Mouse (Mus musculus) midbrain, embryonic 10.5 days (tissue): ENCODE measurements at regions not wholly inside any gene's neighbourhood (a gene's known extent, or its start where the extent isn't known, plus 50 kb on each side); places are given as distances from the start of the nearest gene placed in this dataset.

ENCODE experiments used
- DNase-seq: peaks from one replicate; pipeline ENCODE4 v3.0.0-alpha.2; 2017; ENCODE audit warnings: low spot score
- H3K27ac ChIP-seq: fragments of 300-500 bp; sonication (generic); replicated peaks from 2 replicates; pipeline ENCODE4 v1.5.1; 2016; ENCODE audit warnings: mild to moderate bottlenecking
- H3K27me3 ChIP-seq: fragments of 300-500 bp; sonication (generic); 2 replicates; pipeline ENCODE4 v1.6.1; 2016; ENCODE audit warnings: low read depth, mild to moderate bottlenecking; ENCODE audit not compliant: poor library complexity, severe bottlenecking
- H3K36me3 ChIP-seq: fragments of 300-500 bp; sonication (generic); 2 replicates; pipeline ENCODE4 v1.6.1; 2016; ENCODE audit warnings: mild to moderate bottlenecking, moderate library complexity
- H3K4me1 ChIP-seq: fragments of 300-500 bp; sonication (generic); 2 replicates; pipeline ENCODE4 v1.6.1; 2016
- H3K4me3 ChIP-seq: fragments of 300-500 bp; sonication (generic); 2 replicates; pipeline ENCODE4 v1.5.1; 2016; ENCODE audit warnings: mild to moderate bottlenecking, moderate library complexity
- H3K9me3 ChIP-seq: fragments of 300-500 bp; sonication (generic); replicated peaks from 2 replicates; pipeline ENCODE4 v1.6.1; 2016; ENCODE audit warnings: mild to moderate bottlenecking
- WGBS: fragments of 180-500 bp; shearing (Covaris S2); methylation state at CpG from one replicate; pipeline ENCODE4 v1.1.7; 2016; 5-methylcytosine and 5-hydroxymethylcytosine counted together

GRCm38 (mm10) chr4:10290326-10290725 is 584.0 kb upstream of the 2610301B20Rik start:
- no peak for DNase-seq
- no peak overlapping the region for H3K4me3 ChIP-seq
- 81% methylated on average over 3 of the region's 3 CpGs for WGBS
- no peaks in the 10 kb centered on the region for H3K27me3 ChIP-seq
- H3K36me3 ChIP-seq = no peaks in the 10 kb centered on the region
- no peak overlapping the region for H3K27ac ChIP-seq
- H3K9me3 ChIP-seq = no peaks in the 10 kb centered on the region
- no peaks in the 10 kb centered on the region for H3K4me1 ChIP-seq

GRCm38 (mm10) chr4:10295012-10295530 is 579.2 kb upstream of the 2610301B20Rik start:
- Histone ChIP-seq H3K9me3 (no peaks in the 10 kb centered on the region), H3K4me1 (no peaks in the 10 kb centered on the region), H3K36me3 (no peaks in the 10 kb centered on the region), H3K27ac (no peak overlapping the region), H3K27me3 (no peaks in the 10 kb centered on the region), H3K4me3 (no peak overlapping the region)
- 92% methylated on average over 4 of the region's 4 CpGs for WGBS
- DNase-seq = no peak

- Histone ChIP-seq H3K36me3 (no peaks in the 10 kb centered on the region), H3K9me3 (no peaks in the 10 kb centered on the region), H3K4me1 (no peaks in the 10 kb centered on the region), H3K27me3 (no peaks in the 10 kb centered on the region), H3K27ac (no peak overlapping the region), H3K4me3 (no peak overlapping the region)
- WGBS = 90% methylated on average over 1 of the region's 1 CpGs
- no peak for DNase-seq
Measured at GRCm38 (mm10) chr4:10296220-10296619, 578.1 kb upstream of the 2610301B20Rik start.

GRCm38 (mm10) chr4:10311886-10312285 is 562.4 kb upstream of the 2610301B20Rik start:
- Histone ChIP-seq H3K9me3 (no peaks in the 10 kb centered on the region), H3K36me3 (no peaks in the 10 kb centered on the region), H3K27me3 (no peaks in the 10 kb centered on the region), H3K4me1 (peaks cover 8% of the 10 kb centered on the region; the same call in 1 of the 2 replicates), H3K4me3 (no peak overlapping the region), H3K27ac (no peak overlapping the region)
- no peak for DNase-seq
- 68% methylated on average over 5 of the region's 5 CpGs for WGBS

- Histone ChIP-seq H3K9me3 (no peaks in the 10 kb centered on the region), H3K4me3 (no peak overlapping the region), H3K27me3 (no peaks in the 10 kb centered on the region), H3K4me1 (peaks cover 8% of the 10 kb centered on the region; the same call in 1 of the 2 replicates), H3K27ac (no peak overlapping the region), H3K36me3 (no peaks in the 10 kb centered on the region)
- no peak for DNase-seq
- 76% methylated on average over 4 of the region's 4 CpGs for WGBS
Measured at GRCm38 (mm10) chr4:10315144-10315543, 559.2 kb upstream of the 2610301B20Rik start.

- Histone ChIP-seq H3K4me1 (peaks cover 8% of the 10 kb centered on the region; the same call in 1 of the 2 replicates), H3K27ac (no peak overlapping the region), H3K27me3 (no peaks in the 10 kb centered on the region), H3K4me3 (no peak overlapping the region), H3K9me3 (no peaks in the 10 kb centered on the region), H3K36me3 (no peaks in the 10 kb centered on the region)
- no peak for DNase-seq
- WGBS = 47% methylated on average over 3 of the region's 3 CpGs
Measured at GRCm38 (mm10) chr4:10315875-10316274, 558.4 kb upstream of the 2610301B20Rik start.

- Histone ChIP-seq H3K27ac (no peak overlapping the region), H3K4me3 (no peak overlapping the region), H3K9me3 (no peaks in the 10 kb centered on the region), H3K4me1 (no peaks in the 10 kb centered on the region), H3K36me3 (no peaks in the 10 kb centered on the region), H3K27me3 (no peaks in the 10 kb centered on the region)
- 74% methylated on average over 2 of the region's 2 CpGs for WGBS
- no peak for DNase-seq
Measured at GRCm38 (mm10) chr4:10344147-10344546, 530.2 kb upstream of the 2610301B20Rik start.

GRCm38 (mm10) chr4:10351876-10352627 is 522.2 kb upstream of the 2610301B20Rik start:
- no peaks in the 10 kb centered on the region for H3K9me3 ChIP-seq
- no peaks in the 10 kb centered on the region for H3K36me3 ChIP-seq
- H3K4me1 ChIP-seq = no peaks in the 10 kb centered on the region
- 87% methylated on average over 4 of the region's 4 CpGs for WGBS
- H3K4me3 ChIP-seq = no peak overlapping the region
- no peak for DNase-seq
- H3K27ac ChIP-seq = no peak overlapping the region
- no peaks in the 10 kb centered on the region for H3K27me3 ChIP-seq

GRCm38 (mm10) chr4:10357572-10357971 is 516.7 kb upstream of the 2610301B20Rik start:
- no peak overlapping the region for H3K27ac ChIP-seq
- no peaks in the 10 kb centered on the region for H3K4me1 ChIP-seq
- H3K36me3 ChIP-seq = no peaks in the 10 kb centered on the region
- no peak overlapping the region for H3K4me3 ChIP-seq
- no peaks in the 10 kb centered on the region for H3K27me3 ChIP-seq
- 89% methylated on average over 3 of the region's 3 CpGs for WGBS
- no peaks in the 10 kb centered on the region for H3K9me3 ChIP-seq
- DNase-seq = no peak

- WGBS = 95% methylated on average over 2 of the region's 2 CpGs
- Histone ChIP-seq H3K36me3 (no peaks in the 10 kb centered on the region), H3K9me3 (no peaks in the 10 kb centered on the region), H3K27me3 (no peaks in the 10 kb centered on the region), H3K27ac (no peak overlapping the region), H3K4me1 (no peaks in the 10 kb centered on the region), H3K4me3 (no peak overlapping the region)
- no peak for DNase-seq
Measured at GRCm38 (mm10) chr4:10389790-10390189, 484.5 kb upstream of the 2610301B20Rik start.

- Histone ChIP-seq H3K4me3 (no peak overlapping the region), H3K36me3 (no peaks in the 10 kb centered on the region), H3K27ac (no peak overlapping the region), H3K9me3 (no peaks in the 10 kb centered on the region), H3K27me3 (no peaks in the 10 kb centered on the region), H3K4me1 (peaks cover 7% of the 10 kb centered on the region)
- DNase-seq = no peak
Measured at GRCm38 (mm10) chr4:10397249-10397648, 477.0 kb upstream of the 2610301B20Rik start.

- H3K27me3 ChIP-seq = no peaks in the 10 kb centered on the region
- no peaks in the 10 kb centered on the region for H3K36me3 ChIP-seq
- 90% methylated on average over 2 of the region's 2 CpGs for WGBS
- H3K4me3 ChIP-seq = no peak overlapping the region
- H3K4me1 ChIP-seq = peaks cover 7% of the 10 kb centered on the region
- no peak overlapping the region for H3K27ac ChIP-seq
- DNase-seq = no peak
- H3K9me3 ChIP-seq = no peaks in the 10 kb centered on the region
Measured at GRCm38 (mm10) chr4:10398075-10398474, 476.2 kb upstream of the 2610301B20Rik start.

GRCm38 (mm10) chr4:10399649-10400048 is 474.6 kb upstream of the 2610301B20Rik start:
- Histone ChIP-seq H3K4me3 (no peak overlapping the region), H3K9me3 (no peaks in the 10 kb centered on the region), H3K4me1 (peaks cover 7% of the 10 kb centered on the region), H3K27ac (no peak overlapping the region), H3K36me3 (no peaks in the 10 kb centered on the region), H3K27me3 (no peaks in the 10 kb centered on the region)
- 33% methylated on average over 1 of the region's 1 CpGs for WGBS
- DNase-seq = no peak
